Mouse (Mus musculus) bone marrow, adult 2 months (tissue): Measurements from ENCODE around the gene Ddn.

Experiments
- CTCF ChIP-seq: fragments of 200-500 bp; IDR thresholded peaks from 2 replicates; pipeline ENCODE4 v1.5.1; 2011; ENCODE audit warnings: low read length, control low read depth; ENCODE audit not compliant: control insufficient read depth, insufficient read depth
- POLR2A ChIP-seq: fragments of 200-500 bp; IDR thresholded peaks from 2 replicates; pipeline ENCODE4 v1.6.1; 2011; ENCODE audit warnings: low read depth, mild to moderate bottlenecking, control low read depth, low read length, borderline replicate concordance; ENCODE audit not compliant: control insufficient read depth

GRCm38 (mm10) chr15:98797835-98798492 lies 11.3 kb downstream of the Ddn start:
- TF ChIP-seq POLR2A (no peak), CTCF (no peak)
